Mouse (Mus musculus) liver, embryonic 13.5 days (tissue): ENCODE measurements at regions not wholly inside any gene's neighbourhood (a gene's known extent, or its start where the extent isn't known, plus 50 kb on each side); places are given as distances from the start of the nearest gene placed in this dataset.
A peak's percentile ranks its signal among the peaks of the same experiment; 100 is the strongest.

ENCODE experiments used
- ATAC-seq: fragments of 200-750 bp; cut with Nextera tagmentation; 2 replicates; pipeline ENCODE4 v1.8.0; 2017; ENCODE audit warnings: low read depth, mild to moderate bottlenecking, moderate number of reproducible peaks, moderate library complexity
- DNase-seq: peaks from one replicate; pipeline ENCODE4 v3.0.0; 2022
- H3K27ac ChIP-seq: fragments of 300-500 bp; sonication (generic); 2 replicates; pipeline ENCODE4 v1.5.1; 2015; ENCODE audit warnings: moderate library complexity, mild to moderate bottlenecking, inconsistent platforms
- H3K27me3 ChIP-seq: fragments of 300-500 bp; sonication (generic); 2 replicates; pipeline ENCODE4 v1.6.1; 2015; ENCODE audit warnings: mild to moderate bottlenecking, inconsistent platforms
- H3K36me3 ChIP-seq: fragments of 300-500 bp; sonication (generic); 2 replicates; pipeline ENCODE4 v1.6.1; 2015; ENCODE audit warnings: mild to moderate bottlenecking, inconsistent platforms
- H3K4me1 ChIP-seq: fragments of 300-500 bp; sonication (generic); replicated peaks from 2 replicates; pipeline ENCODE4 v1.6.1; 2015; ENCODE audit warnings: inconsistent platforms
- H3K4me2 ChIP-seq: fragments of 300-500 bp; sonication (generic); 2 replicates; pipeline ENCODE4 v1.6.1; 2015; ENCODE audit warnings: inconsistent platforms, mild to moderate bottlenecking, moderate library complexity
- H3K4me3 ChIP-seq: fragments of 300-500 bp; sonication (generic); replicated peaks from 2 replicates; pipeline ENCODE4 v1.5.1; 2015; ENCODE audit warnings: mild to moderate bottlenecking, inconsistent platforms
- H3K9ac ChIP-seq: fragments of 300-500 bp; sonication (generic); 2 replicates; pipeline ENCODE4 v1.6.1; 2015; ENCODE audit warnings: mild to moderate bottlenecking, inconsistent platforms
- H3K9me3 ChIP-seq: fragments of 300-500 bp; sonication (generic); replicated peaks from 2 replicates; pipeline ENCODE4 v1.6.1; 2016; ENCODE audit warnings: inconsistent platforms
- WGBS: fragments of 180-500 bp; shearing (Covaris S2); methylation state at CpG from one replicate; pipeline ENCODE4 v1.1.7; 2015; ENCODE audit not compliant: insufficient replicate concordance; 5-methylcytosine and 5-hydroxymethylcytosine counted together

- H3K4me2 ChIP-seq = no peak overlapping the region
- H3K27me3 ChIP-seq = no peaks in the 10 kb centered on the region
- no peaks in the 10 kb centered on the region for H3K4me1 ChIP-seq
- H3K36me3 ChIP-seq = no peaks in the 10 kb centered on the region
- WGBS = 61% methylated on average over 5 of the region's 5 CpGs
- no peaks in the 10 kb centered on the region for H3K9me3 ChIP-seq
- H3K4me3 ChIP-seq = no peak overlapping the region
- DNase-seq (no peak), ATAC-seq (no peak)
- no peak overlapping the region for H3K27ac ChIP-seq
- H3K9ac ChIP-seq = no peak overlapping the region
Observed at GRCm38 (mm10) chr12:25400326-25400725, 303.4 kb upstream of the Id2 start.

GRCm38 (mm10) chr12:25398726-25399125, 301.8 kb upstream of the Id2 start:
- no peak overlapping the region for H3K4me3 ChIP-seq
- no peak for ATAC-seq
- H3K27ac ChIP-seq = no peak overlapping the region
- H3K4me1 ChIP-seq = no peaks in the 10 kb centered on the region
- DNase-seq = no peak
- WGBS = 47% methylated on average over 3 of the region's 3 CpGs
- H3K9ac ChIP-seq = no peak overlapping the region
- no peaks in the 10 kb centered on the region for H3K27me3 ChIP-seq
- no peak overlapping the region for H3K4me2 ChIP-seq
- no peaks in the 10 kb centered on the region for H3K9me3 ChIP-seq
- no peaks in the 10 kb centered on the region for H3K36me3 ChIP-seq

- H3K36me3 ChIP-seq = no peaks in the 10 kb centered on the region
- ATAC-seq = no peak
- H3K27ac ChIP-seq = no peak overlapping the region
- H3K27me3 ChIP-seq = no peaks in the 10 kb centered on the region
- H3K4me3 ChIP-seq = no peak overlapping the region
- no peaks in the 10 kb centered on the region for H3K4me1 ChIP-seq
- H3K9ac ChIP-seq = no peak overlapping the region
- WGBS = 42% methylated on average over 3 of the region's 3 CpGs
- H3K4me2 ChIP-seq = no peak overlapping the region
- no peaks in the 10 kb centered on the region for H3K9me3 ChIP-seq
- DNase-seq = no peak
Observed at GRCm38 (mm10) chr12:25394326-25394725, 297.4 kb upstream of the Id2 start.

GRCm38 (mm10) chr12:25393501-25393900, 296.6 kb upstream of the Id2 start:
- H3K9me3 ChIP-seq = no peaks in the 10 kb centered on the region
- H3K4me2 ChIP-seq = no peak overlapping the region
- H3K4me1 ChIP-seq = no peaks in the 10 kb centered on the region
- ATAC-seq (no peak), DNase-seq (no peak)
- no peaks in the 10 kb centered on the region for H3K27me3 ChIP-seq
- H3K27ac ChIP-seq = no peak overlapping the region
- H3K4me3 ChIP-seq = no peak overlapping the region
- no peak overlapping the region for H3K9ac ChIP-seq
- WGBS = 54% methylated on average over 4 of the region's 4 CpGs
- H3K36me3 ChIP-seq = no peaks in the 10 kb centered on the region

- no peak overlapping the region for H3K4me3 ChIP-seq
- H3K27ac ChIP-seq = no peak overlapping the region
- H3K27me3 ChIP-seq = no peaks in the 10 kb centered on the region
- no peak for ATAC-seq
- DNase-seq = peak; percentile 1
- H3K4me2 ChIP-seq = no peak overlapping the region
- H3K9me3 ChIP-seq = no peaks in the 10 kb centered on the region
- no peak overlapping the region for H3K9ac ChIP-seq
- H3K4me1 ChIP-seq = no peaks in the 10 kb centered on the region
- H3K36me3 ChIP-seq = no peaks in the 10 kb centered on the region
- 31% methylated on average over 5 of the region's 5 CpGs for WGBS
Observed at GRCm38 (mm10) chr12:25389202-25389601, 292.3 kb upstream of the Id2 start.

GRCm38 (mm10) chr12:25387791-25388280, 290.9 kb upstream of the Id2 start:
- DNase-seq = no peak
- ATAC-seq = no peak
- WGBS = 51% methylated on average over 5 of the region's 5 CpGs
- no peaks in the 10 kb centered on the region for H3K36me3 ChIP-seq
- H3K27me3 ChIP-seq = no peaks in the 10 kb centered on the region
- no peaks in the 10 kb centered on the region for H3K9me3 ChIP-seq
- no peak overlapping the region for H3K4me3 ChIP-seq
- no peak overlapping the region for H3K4me2 ChIP-seq
- no peak overlapping the region for H3K9ac ChIP-seq
- H3K4me1 ChIP-seq = no peaks in the 10 kb centered on the region
- H3K27ac ChIP-seq = no peak overlapping the region

- 48% methylated on average over 6 of the region's 6 CpGs for WGBS
- ATAC-seq (no peak), DNase-seq (no peak)
- Histone ChIP-seq H3K4me2 (no peak overlapping the region), H3K9ac (no peak overlapping the region), H3K4me3 (no peak overlapping the region), H3K36me3 (no peaks in the 10 kb centered on the region), H3K27ac (no peak overlapping the region), H3K27me3 (no peaks in the 10 kb centered on the region), H3K9me3 (no peaks in the 10 kb centered on the region), H3K4me1 (no peaks in the 10 kb centered on the region; the same call in 1 of the 2 replicates)
Observed at GRCm38 (mm10) chr12:25382961-25383360, 286.0 kb upstream of the Id2 start.

- Histone ChIP-seq H3K27me3 (no peaks in the 10 kb centered on the region), H3K9me3 (no peaks in the 10 kb centered on the region), H3K4me2 (no peak overlapping the region), H3K4me3 (no peak overlapping the region), H3K36me3 (no peaks in the 10 kb centered on the region), H3K27ac (no peak overlapping the region), H3K9ac (no peak overlapping the region), H3K4me1 (no peaks in the 10 kb centered on the region; the same call in 1 of the 2 replicates)
- DNase-seq = no peak
- 67% methylated on average over 2 of the region's 2 CpGs for WGBS
- ATAC-seq = no peak
Observed at GRCm38 (mm10) chr12:25382475-25382874, 285.5 kb upstream of the Id2 start.

GRCm38 (mm10) chr12:25381619-25382018, 284.7 kb upstream of the Id2 start:
- Histone ChIP-seq H3K4me2 (no peak overlapping the region), H3K9me3 (no peaks in the 10 kb centered on the region), H3K27ac (no peak overlapping the region), H3K27me3 (no peaks in the 10 kb centered on the region), H3K4me1 (no peaks in the 10 kb centered on the region; the same call in 1 of the 2 replicates), H3K4me3 (no peak overlapping the region), H3K36me3 (no peaks in the 10 kb centered on the region), H3K9ac (no peak overlapping the region)
- no peak for DNase-seq
- 28% methylated on average over 4 of the region's 4 CpGs for WGBS
- ATAC-seq = no peak

- no peaks in the 10 kb centered on the region; the same call in 1 of the 2 replicates for H3K4me1 ChIP-seq
- H3K4me3 ChIP-seq = no peak overlapping the region
- no peak overlapping the region for H3K27ac ChIP-seq
- H3K36me3 ChIP-seq = no peaks in the 10 kb centered on the region
- 72% methylated on average over 3 of the region's 3 CpGs for WGBS
- ATAC-seq (no peak), DNase-seq (no peak)
- H3K4me2 ChIP-seq = no peak overlapping the region
- H3K9me3 ChIP-seq = no peaks in the 10 kb centered on the region
- H3K9ac ChIP-seq = no peak overlapping the region
- no peaks in the 10 kb centered on the region for H3K27me3 ChIP-seq
Observed at GRCm38 (mm10) chr12:25379996-25380395, 283.1 kb upstream of the Id2 start.

- ATAC-seq = no peak
- Histone ChIP-seq H3K27ac (no peak overlapping the region), H3K4me3 (no peak overlapping the region), H3K9me3 (no peaks in the 10 kb centered on the region), H3K4me2 (no peak overlapping the region), H3K36me3 (no peaks in the 10 kb centered on the region), H3K4me1 (no peaks in the 10 kb centered on the region; the same call in 1 of the 2 replicates), H3K27me3 (no peaks in the 10 kb centered on the region), H3K9ac (no peak overlapping the region)
- WGBS = 65% methylated on average over 9 of the region's 9 CpGs
- no peak for DNase-seq
Observed at GRCm38 (mm10) chr12:25379016-25379415, 282.1 kb upstream of the Id2 start.

- ATAC-seq (no peak), DNase-seq (no peak)
- H3K9ac ChIP-seq = no peak overlapping the region
- no peaks in the 10 kb centered on the region; the same call in 1 of the 2 replicates for H3K4me1 ChIP-seq
- H3K4me2 ChIP-seq = no peak overlapping the region
- H3K27ac ChIP-seq = no peak overlapping the region
- no peaks in the 10 kb centered on the region for H3K36me3 ChIP-seq
- 62% methylated on average over 6 of the region's 6 CpGs for WGBS
- no peaks in the 10 kb centered on the region for H3K27me3 ChIP-seq
- no peak overlapping the region for H3K4me3 ChIP-seq
- H3K9me3 ChIP-seq = no peaks in the 10 kb centered on the region
Observed at GRCm38 (mm10) chr12:25378036-25378645, 281.2 kb upstream of the Id2 start.
